Mouse (Mus musculus): ENCODE data around the gene Zfp507.

Zfp507 gene

GRCm38 (mm10) chr7:35732585-35733059 lies 70.2 kb downstream of the Zfp507 start:
- DNase-seq: no peak

- DNase-seq: no peak
Measured at GRCm38 (mm10) chr7:35729621-35730031, 73.2 kb downstream of the Zfp507 start.

GRCm38 (mm10) chr7:35728376-35728775 lies 74.4 kb downstream of the Zfp507 start:
- DNase-seq: no peak

- no peak for DNase-seq
Measured at GRCm38 (mm10) chr7:35723035-35723434, 79.8 kb downstream of the Zfp507 start.
